Mouse (Mus musculus) hindbrain, postnatal 0 days (tissue): ENCODE data around the gene Pola2. TPM values are rescaled to one million over a fixed set of nuclear protein-coding genes. Genes with fewer than 3 reads are reported as not detected.

ENCODE experiments used
- ATAC-seq: fragments of 200-750 bp; cut with Nextera tagmentation; 2 replicates; pipeline ENCODE4 v1.8.0; 2017; ENCODE audit warnings: mild to moderate bottlenecking, moderate TSS enrichment, moderate library complexity
- DNase-seq: peaks from one replicate; pipeline ENCODE4 v3.0.0-alpha.2; 2015; ENCODE audit warnings: low spot score
- H3K27ac ChIP-seq: fragments of 300-500 bp; sonication (generic); 2 replicates; pipeline ENCODE4 v1.5.1; 2014; ENCODE audit warnings: mild to moderate bottlenecking
- H3K27me3 ChIP-seq: fragments of 300-500 bp; sonication (generic); 2 replicates; pipeline ENCODE4 v1.6.1; 2014; ENCODE audit warnings: low read length, mixed read lengths; ENCODE audit not compliant: insufficient read depth
- H3K36me3 ChIP-seq: fragments of 300-500 bp; sonication (generic); 2 replicates; pipeline ENCODE4 v1.6.1; 2014; ENCODE audit warnings: low read length, mixed read lengths; ENCODE audit not compliant: insufficient read depth
- H3K4me1 ChIP-seq: fragments of 300-500 bp; sonication (generic); 2 replicates; pipeline ENCODE4 v1.6.1; 2014; ENCODE audit warnings: antibody characterized with exemption, low read length, mixed read lengths; ENCODE audit not compliant: insufficient read depth
- H3K4me2 ChIP-seq: fragments of 300-500 bp; sonication (generic); 2 replicates; pipeline ENCODE4 v1.6.1; 2014; ENCODE audit warnings: low read depth, mild to moderate bottlenecking, low read length, moderate library complexity, mixed read lengths
- H3K4me3 ChIP-seq: fragments of 300-500 bp; sonication (generic); 2 replicates; pipeline ENCODE4 v1.5.1; 2014; ENCODE audit warnings: low read length
- H3K9ac ChIP-seq: fragments of 300-500 bp; sonication (generic); replicated peaks from 2 replicates; pipeline ENCODE4 v1.6.1; 2014; ENCODE audit warnings: mild to moderate bottlenecking, low read length, moderate library complexity, mixed read lengths
- H3K9me3 ChIP-seq: fragments of 300-500 bp; sonication (generic); 2 replicates; pipeline ENCODE4 v1.6.1; 2016; ENCODE audit warnings: low read length, mixed read lengths
- CTCF ChIP-seq: IDR thresholded peaks from 2 replicates; pipeline ENCODE4 v1.5.1; 2016; ENCODE audit warnings: antibody characterized with exemption, control low read depth, low read depth
- WGBS: fragments of 180-500 bp; shearing (Covaris S2); extraction: QIAGEN DNeasy Blood & Tissue Kit; methylation state at CpG from one replicate; pipeline ENCODE4 v1.1.7; 2014; 5-methylcytosine and 5-hydroxymethylcytosine counted together
- polyA plus RNA-seq: library from polyadenylated mRNA; unstranded; fragments of >200 nt; fragmentation: Nextera tagmentation; extraction: Ambion mirVana; gene quantifications from 2 replicates; pipeline ENCODE4 v1.2.1, GENCODE M21; 2015
- total RNA-seq: library from RNA; depleted of rRNA; stranded (reverse); fragments of >200 nt; gene quantifications from 2 replicates; pipeline ENCODE4 v1.2.3, GENCODE M21; 2014; rRNA removed

Pola2 gene
- total and polyA plus RNA-seq, 2 experiments from 2014 or later = 19.5 to 28.9 TPM

GRCm38 (mm10) chr19:5892735-5893134, 71.3 kb downstream of the Pola2 start:
- peak overlapping the region; percentile 71 for H3K4me2 ChIP-seq
- H3K27ac ChIP-seq = 0 out of 2 replicates have a peak overlapping the region, but pooled peaks have one; percentile 77
- H3K36me3 ChIP-seq = peaks cover 14% of the 10 kb centered on the region
- H3K27me3 ChIP-seq = no peaks in the 10 kb centered on the region
- peaks cover 9% of the 10 kb centered on the region for H3K4me1 ChIP-seq
- H3K4me3 ChIP-seq = peak overlapping the region; percentile 58
- peak overlapping the region; percentile 80 for H3K9ac ChIP-seq
- ATAC-seq (no peak), DNase-seq (no peak)
- WGBS = 74% methylated on average over 13 of the region's 13 CpGs
- H3K9me3 ChIP-seq = no peaks in the 10 kb centered on the region
- no peak for TF ChIP-seq CTCF

GRCm38 (mm10) chr19:5892262-5892661, 71.7 kb downstream of the Pola2 start:
- whole genome bisulfite sequencing = 92% methylated on average over 7 of the region's 7 CpGs
- H3K4me2 ChIP-seq = no peak overlapping the region

GRCm38 (mm10) chr19:5891521-5892258, 72.3 kb downstream of the Pola2 start:
- H3K9ac ChIP-seq = no peak overlapping the region

More at GRCm38 (mm10) chr19:5892262-5892661, 71.7 kb downstream of the Pola2 start:
- DNase-seq (no peak), ATAC-seq (no peak)
- no peak overlapping the region for H3K27ac ChIP-seq
- H3K9me3 ChIP-seq = no peaks in the 10 kb centered on the region
- no peak overlapping the region for H3K4me3 ChIP-seq
- peaks cover 9% of the 10 kb centered on the region for H3K4me1 ChIP-seq
- TF ChIP-seq CTCF = no peak
- peaks cover 14% of the 10 kb centered on the region for H3K36me3 ChIP-seq
- H3K27me3 ChIP-seq = no peaks in the 10 kb centered on the region
- no peak overlapping the region for H3K9ac ChIP-seq

More at GRCm38 (mm10) chr19:5891521-5892258, 72.3 kb downstream of the Pola2 start:
- H3K4me3 ChIP-seq = no peak overlapping the region
- H3K9me3 ChIP-seq = no peaks in the 10 kb centered on the region
- TF ChIP-seq CTCF = no peak
- H3K4me2 ChIP-seq = no peak overlapping the region
- H3K27me3 ChIP-seq = no peaks in the 10 kb centered on the region
- ATAC-seq (no peak), DNase-seq (no peak)
- peaks cover 9% of the 10 kb centered on the region for H3K4me1 ChIP-seq
- WGBS = 91% methylated on average over 12 of the region's 12 CpGs
- no peak overlapping the region for H3K27ac ChIP-seq
- peaks cover 12% of the 10 kb centered on the region for H3K36me3 ChIP-seq

Other genes starting within 250 kb of the Pola2 start
- gene Ehbp1l1, start 237.9 kb downstream of the Pola2 start, total RNA-seq = 16.6 and 19.7 TPM in 2 replicates
- 40.0 and 43.0 TPM in 2 replicates for gene Ehbp1l1, start 237.9 kb downstream of the Pola2 start, polyA plus RNA-seq
- gene Fam89b, start 234.5 kb downstream of the Pola2 start, total RNA-seq = 177 and 188 TPM in 2 replicates
- gene Fam89b, start 234.5 kb downstream of the Pola2 start, polyA plus RNA-seq = 131 and 140 TPM in 2 replicates
- 43.0 and 50.2 TPM in 2 replicates for gene Ltbp3, start 223.3 kb downstream of the Pola2 start, total RNA-seq
- 14.0 and 14.4 TPM in 2 replicates for gene Ltbp3, start 223.3 kb downstream of the Pola2 start, polyA plus RNA-seq
- gene Scyl1, start 192.8 kb downstream of the Pola2 start, total RNA-seq = 84.1 and 96.6 TPM in 2 replicates
- gene Scyl1, start 192.8 kb downstream of the Pola2 start, polyA plus RNA-seq = 73.3 and 76.2 TPM in 2 replicates
- 19.8 and 43.2 TPM in 2 replicates for gene Frmd8, start 88.9 kb downstream of the Pola2 start, total RNA-seq
- gene Frmd8, start 88.9 kb downstream of the Pola2 start, polyA plus RNA-seq = 12.5 and 13.7 TPM in 2 replicates
- 2.1 and 6.0 TPM in 2 replicates for gene Slc25a45, start 86.4 kb downstream of the Pola2 start, total RNA-seq
- 1.8 and 2.8 TPM in 2 replicates for gene Slc25a45, start 86.4 kb downstream of the Pola2 start, polyA plus RNA-seq
- gene Tigd3, start 70.1 kb downstream of the Pola2 start, total RNA-seq = 7.5 and 10.1 TPM in 2 replicates
- 7.1 and 7.5 TPM in 2 replicates for gene Tigd3, start 70.1 kb downstream of the Pola2 start, polyA plus RNA-seq
- gene Dpf2, start 51.2 kb downstream of the Pola2 start, total RNA-seq = 61.7 and 77.4 TPM in 2 replicates
- gene Dpf2, start 51.2 kb downstream of the Pola2 start, polyA plus RNA-seq = 69.5 and 70.2 TPM in 2 replicates
- gene Cdc42ep2, start 39.4 kb downstream of the Pola2 start, total RNA-seq = 22.0 and 28.0 TPM in 2 replicates
- gene Cdc42ep2, start 39.4 kb downstream of the Pola2 start, polyA plus RNA-seq = 17.4 and 18.0 TPM in 2 replicates
- not detected in 2 replicates for gene Slc22a20, start 21.9 kb upstream of the Pola2 start, total RNA-seq
- gene Slc22a20, start 21.9 kb upstream of the Pola2 start, polyA plus RNA-seq = not detected in 2 replicates
- 13.6 and 15.7 TPM in 2 replicates for gene Capn1, start 51.7 kb upstream of the Pola2 start, total RNA-seq
- gene Capn1, start 51.7 kb upstream of the Pola2 start, polyA plus RNA-seq = 4.6 and 4.8 TPM in 2 replicates
- gene Syvn1, start 82.4 kb upstream of the Pola2 start, total RNA-seq = 27.6 and 34.1 TPM in 2 replicates
- 26.8 and 29.8 TPM in 2 replicates for gene Syvn1, start 82.4 kb upstream of the Pola2 start, polyA plus RNA-seq
- 34.4 and 36.2 TPM in 2 replicates for gene Mrpl49, start 93.6 kb upstream of the Pola2 start, total RNA-seq
- gene Mrpl49, start 93.6 kb upstream of the Pola2 start, polyA plus RNA-seq = 52.4 and 54.9 TPM in 2 replicates
- 558 and 787 TPM in 2 replicates for gene Fau, start 93.6 kb upstream of the Pola2 start, total RNA-seq
- 668 TPM in 2 replicates for gene Fau, start 93.6 kb upstream of the Pola2 start, polyA plus RNA-seq
- gene Znhit2, start 97.0 kb upstream of the Pola2 start, total RNA-seq = 76.0 and 97.3 TPM in 2 replicates
- 43.2 and 46.3 TPM in 2 replicates for gene Znhit2, start 97.0 kb upstream of the Pola2 start, polyA plus RNA-seq
- gene Tm7sf2, start 104.2 kb upstream of the Pola2 start, total RNA-seq = 122 and 123 TPM in 2 replicates
- gene Tm7sf2, start 104.2 kb upstream of the Pola2 start, polyA plus RNA-seq = 57.7 and 64.2 TPM in 2 replicates
- gene Vps51, start 113.0 kb upstream of the Pola2 start, total RNA-seq = 100.0 and 102 TPM in 2 replicates
- gene Vps51, start 113.0 kb upstream of the Pola2 start, polyA plus RNA-seq = 91.2 and 92.2 TPM in 2 replicates
- gene Tmem262, start 115.8 kb upstream of the Pola2 start, total RNA-seq = not detected in 2 replicates
- not detected in 2 replicates for gene Tmem262, start 115.8 kb upstream of the Pola2 start, polyA plus RNA-seq
- gene Gm28374, start 118.1 kb upstream of the Pola2 start, total RNA-seq = 0.37 and 0.86 TPM in 2 replicates
- gene Gm28374, start 118.1 kb upstream of the Pola2 start, polyA plus RNA-seq = 0.24 and 1.1 TPM in 2 replicates
- 76.9 and 88.2 TPM in 2 replicates for gene Zfpl1, start 120.8 kb upstream of the Pola2 start, total RNA-seq
- gene Zfpl1, start 120.8 kb upstream of the Pola2 start, polyA plus RNA-seq = 83.9 and 88.2 TPM in 2 replicates
- gene Cdca5, start 120.8 kb upstream of the Pola2 start, total RNA-seq = 6.3 and 7.4 TPM in 2 replicates
- gene Cdca5, start 120.8 kb upstream of the Pola2 start, polyA plus RNA-seq = 6.1 and 7.4 TPM in 2 replicates
- not detected in 2 replicates for gene AC131692.1, start 130.2 kb upstream of the Pola2 start, total RNA-seq
- not detected in 2 replicates for gene AC131692.1, start 130.2 kb upstream of the Pola2 start, polyA plus RNA-seq
- 0.40 and 0.89 TPM in 2 replicates for gene Naaladl1, start 141.6 kb upstream of the Pola2 start, total RNA-seq
- gene Naaladl1, start 141.6 kb upstream of the Pola2 start, polyA plus RNA-seq = 0.36 and 0.43 TPM in 2 replicates
- gene Sac3d1, start 154.4 kb upstream of the Pola2 start, total RNA-seq = 91.0 and 91.5 TPM in 2 replicates
- 50.5 and 51.9 TPM in 2 replicates for gene Sac3d1, start 154.4 kb upstream of the Pola2 start, polyA plus RNA-seq
- 71.4 and 84.4 TPM in 2 replicates for gene Snx15, start 164.1 kb upstream of the Pola2 start, total RNA-seq
- 60.9 and 62.7 TPM in 2 replicates for gene Snx15, start 164.1 kb upstream of the Pola2 start, polyA plus RNA-seq
- not detected in 2 replicates for gene Batf2, start 176.8 kb upstream of the Pola2 start, total RNA-seq
- 0.21 and 0.23 TPM in 2 replicates for gene Batf2, start 176.8 kb upstream of the Pola2 start, polyA plus RNA-seq
- gene Arl2, start 177.3 kb upstream of the Pola2 start, total RNA-seq = 112 and 123 TPM in 2 replicates
- 151 and 155 TPM in 2 replicates for gene Arl2, start 177.3 kb upstream of the Pola2 start, polyA plus RNA-seq
- gene Majin, start 220.2 kb upstream of the Pola2 start, total RNA-seq = not detected in 2 replicates
- 0.24 TPM in 1 of 2 replicates, not detected in the other for gene Majin, start 220.2 kb upstream of the Pola2 start, polyA plus RNA-seq